Mouse (Mus musculus): ENCODE results near the gene Sgf29. TPM values are rescaled to one million over a fixed set of nuclear protein-coding genes. Genes with fewer than 3 reads are reported as not detected.
A peak's percentile ranks its signal among the peaks of the same experiment; 100 is the strongest.

Gene Sgf29
- total RNA-seq, 2 experiments from 2014 or later: 40.1 to 74.6 TPM

DNA sequence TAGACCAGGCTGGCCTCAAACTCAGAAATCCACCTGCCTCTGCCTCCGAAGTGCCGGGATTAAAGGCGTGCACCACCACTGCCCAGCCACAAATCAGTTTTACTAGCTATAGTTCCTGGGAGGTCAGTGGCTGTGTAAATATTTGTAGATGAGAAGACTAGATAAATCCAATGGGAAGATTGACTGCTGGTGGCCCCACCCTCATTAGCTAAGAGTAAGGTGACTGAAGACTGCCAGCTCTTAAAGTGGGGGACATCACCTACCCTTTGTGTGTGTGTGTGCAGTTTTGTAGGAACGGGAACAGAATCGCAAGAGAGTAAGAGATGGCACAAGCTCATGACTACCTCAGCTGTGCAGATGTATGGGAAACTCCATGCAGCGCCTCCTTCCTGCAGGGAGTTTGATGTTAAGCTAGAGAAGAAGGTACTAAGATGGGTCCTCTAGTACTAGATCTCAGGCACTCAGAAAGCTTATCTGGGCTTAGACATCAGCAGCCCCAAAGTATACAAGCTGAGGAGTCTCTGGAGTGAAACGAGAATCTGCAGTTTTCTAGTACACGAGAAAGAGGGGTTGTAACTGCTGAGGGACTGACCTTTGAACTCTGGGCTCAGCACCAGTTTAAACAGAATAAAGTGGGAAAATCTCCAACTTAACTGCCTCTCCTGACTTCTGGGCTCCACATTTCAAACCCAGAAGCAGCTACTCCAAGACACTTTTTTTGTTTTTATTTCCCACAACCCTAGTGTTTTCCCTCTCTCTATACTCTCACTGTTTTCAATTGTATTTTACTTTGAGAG is 29.6 kb downstream of the Sgf29 start:
- no peak for ATAC-seq (replicated peaks; ENCODE audit: poor library complexity)

GRCm38 (mm10) chr7:126679683-126680082 is 30.6 kb downstream of the Sgf29 start:
- no peak for ATAC-seq (replicated peaks; ENCODE audit: poor library complexity)

GRCm38 (mm10) chr7:126681221-126681620 is 32.1 kb downstream of the Sgf29 start:
- no peak for ATAC-seq (replicated peaks; ENCODE audit: poor library complexity)

- peak; percentile 29; the same call in 1 of the 2 replicates for ATAC-seq (replicated peaks; ENCODE audit: poor library complexity)
Observed at GRCm38 (mm10) chr7:126688156-126688555, 39.0 kb downstream of the Sgf29 start.

GRCm38 (mm10) chr7:126689021-126689420 is 39.9 kb downstream of the Sgf29 start:
- ATAC-seq (replicated peaks; ENCODE audit: poor library complexity): no peak

DNA sequence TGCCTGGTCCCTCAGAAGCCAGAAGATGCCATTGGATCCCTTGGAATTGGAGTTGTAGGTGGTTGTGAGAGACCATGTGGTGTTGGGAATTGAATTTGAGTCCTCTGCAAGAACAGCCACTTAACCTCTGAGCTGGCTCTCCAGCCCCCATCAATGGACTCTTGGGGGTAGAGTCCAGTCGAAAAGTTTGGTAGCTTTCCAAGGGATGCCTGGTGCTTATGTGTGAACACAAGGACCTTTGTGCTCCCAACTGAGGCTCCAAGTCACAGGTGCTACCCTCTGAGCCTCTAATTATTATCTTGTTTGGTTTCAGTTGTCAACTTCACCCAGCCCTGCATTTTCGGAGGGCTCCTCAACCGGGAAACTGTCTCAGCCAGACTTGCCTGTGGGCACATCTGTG is 41.6 kb downstream of the Sgf29 start:
- no peak for ATAC-seq (replicated peaks; ENCODE audit: poor library complexity)

- ATAC-seq (replicated peaks; ENCODE audit: poor library complexity): no peak
Observed at GRCm38 (mm10) chr7:126691676-126692075, 42.6 kb downstream of the Sgf29 start.

- ATAC-seq (replicated peaks; ENCODE audit: poor library complexity): no peak
Observed at GRCm38 (mm10) chr7:126692426-126692825, 43.3 kb downstream of the Sgf29 start.

DNA sequence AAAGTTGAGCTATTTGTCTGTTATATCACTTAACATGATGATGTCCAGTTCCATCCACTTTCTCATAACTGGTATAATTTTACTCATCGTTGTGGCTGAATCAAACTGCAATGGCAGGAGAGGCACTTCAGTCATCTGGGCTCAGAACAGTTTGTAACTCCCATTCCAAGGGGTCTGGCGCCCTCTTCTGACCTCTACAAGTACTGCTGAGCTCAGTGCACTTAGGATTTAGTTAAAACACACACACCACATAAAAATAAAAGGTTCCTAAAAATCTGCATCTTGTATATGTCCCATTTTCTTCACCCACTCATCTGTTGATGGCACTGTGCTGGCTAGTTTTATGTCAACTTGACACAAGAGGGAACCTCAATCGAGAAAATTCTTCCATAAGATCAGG is 44.1 kb downstream of the Sgf29 start:
- ATAC-seq (replicated peaks; ENCODE audit: poor library complexity): peak; percentile 60

DNA sequence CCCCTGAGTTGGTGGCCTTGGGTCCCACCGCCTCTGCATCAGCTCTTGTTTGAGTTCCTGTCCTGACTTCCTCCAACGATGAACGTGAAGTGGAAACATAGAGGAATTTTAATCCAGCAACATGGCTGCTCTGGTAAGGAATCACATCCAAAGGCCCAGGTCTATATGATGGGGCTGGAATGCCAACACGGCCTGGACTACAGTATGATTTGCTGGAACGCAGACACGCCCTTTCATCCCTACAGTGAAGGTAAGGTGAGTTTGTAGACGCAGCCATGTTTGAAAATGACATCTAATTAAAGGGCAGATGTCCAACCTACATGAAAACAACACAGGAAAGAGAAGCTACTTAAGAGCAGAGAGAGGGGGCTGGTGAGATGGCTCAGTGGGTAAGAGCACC is 44.7 kb downstream of the Sgf29 start:
- ATAC-seq (replicated peaks; ENCODE audit: poor library complexity): no peak

GRCm38 (mm10) chr7:126694441-126695051 is 45.4 kb downstream of the Sgf29 start:
- no peak for ATAC-seq (replicated peaks; ENCODE audit: poor library complexity)

- peak; percentile 64 for ATAC-seq (replicated peaks; ENCODE audit: poor library complexity)
Observed at GRCm38 (mm10) chr7:126695210-126695611, 46.1 kb downstream of the Sgf29 start, which contains the start of gene Bola2. Gene Bola2 (plus strand): TSS chr7:126695401.

DNA sequence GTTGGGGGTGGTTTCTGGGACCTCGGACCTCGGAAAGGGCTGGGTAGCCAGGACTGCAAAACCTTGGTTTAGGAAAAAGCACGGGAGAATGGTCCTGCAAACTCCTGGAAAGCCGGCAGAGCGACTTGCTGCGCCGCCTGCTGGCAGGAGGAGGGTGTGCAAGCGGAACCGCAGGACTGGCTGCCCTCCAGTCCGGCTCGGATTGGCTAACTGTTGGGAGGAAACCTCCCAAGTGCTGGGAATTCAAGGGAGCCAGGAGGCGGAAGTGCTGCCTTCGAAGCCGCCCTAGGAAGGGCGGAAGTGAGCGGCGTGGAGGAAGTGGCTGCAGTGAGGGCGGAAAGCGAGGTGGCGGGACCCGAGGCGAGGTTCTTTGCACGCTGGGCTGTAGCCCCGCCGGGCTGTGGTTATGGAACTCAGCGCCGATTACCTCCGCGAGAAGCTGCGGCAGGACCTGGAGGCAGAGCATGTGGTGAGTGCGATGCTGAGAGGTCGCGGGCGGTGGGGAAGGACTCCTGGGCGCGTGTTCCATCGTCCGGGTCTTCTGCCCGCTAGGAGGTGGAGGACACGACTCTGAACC is 46.6 kb downstream of the Sgf29 start, which contains the start of gene Slx1b:
Slx1b (minus strand) TSS at position 154 of the 577 bp plus-strand sequence.
- ATAC-seq (replicated peaks; ENCODE audit: poor library complexity): peak; percentile 86

DNA sequence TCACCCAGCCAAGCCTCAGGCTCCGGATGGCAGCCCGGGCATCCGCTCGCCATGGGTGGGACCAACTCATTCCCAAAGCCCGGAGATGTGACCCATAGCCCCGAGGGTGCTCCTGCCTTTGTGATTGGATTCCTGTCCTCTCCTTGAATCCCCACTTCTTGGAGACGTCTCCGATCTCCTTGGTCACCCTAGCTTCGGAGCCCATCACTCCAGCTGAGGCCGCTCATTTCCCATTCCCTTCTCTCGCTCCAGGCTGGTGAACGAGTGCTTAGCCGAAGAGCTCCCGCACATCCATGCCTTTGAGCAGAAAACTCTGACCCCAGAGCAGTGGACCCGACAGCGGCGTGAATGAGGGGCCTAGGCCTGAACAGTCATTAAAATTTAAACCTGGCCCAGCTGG is 47.2 kb downstream of the Sgf29 start:
- no peak for ATAC-seq (replicated peaks; ENCODE audit: poor library complexity)

GRCm38 (mm10) chr7:126696886-126697285 is 47.8 kb downstream of the Sgf29 start:
- no peak for ATAC-seq (replicated peaks; ENCODE audit: poor library complexity)

- ATAC-seq (replicated peaks; ENCODE audit: poor library complexity): no peak
Observed at GRCm38 (mm10) chr7:126697838-126698237, 48.7 kb downstream of the Sgf29 start.

DNA sequence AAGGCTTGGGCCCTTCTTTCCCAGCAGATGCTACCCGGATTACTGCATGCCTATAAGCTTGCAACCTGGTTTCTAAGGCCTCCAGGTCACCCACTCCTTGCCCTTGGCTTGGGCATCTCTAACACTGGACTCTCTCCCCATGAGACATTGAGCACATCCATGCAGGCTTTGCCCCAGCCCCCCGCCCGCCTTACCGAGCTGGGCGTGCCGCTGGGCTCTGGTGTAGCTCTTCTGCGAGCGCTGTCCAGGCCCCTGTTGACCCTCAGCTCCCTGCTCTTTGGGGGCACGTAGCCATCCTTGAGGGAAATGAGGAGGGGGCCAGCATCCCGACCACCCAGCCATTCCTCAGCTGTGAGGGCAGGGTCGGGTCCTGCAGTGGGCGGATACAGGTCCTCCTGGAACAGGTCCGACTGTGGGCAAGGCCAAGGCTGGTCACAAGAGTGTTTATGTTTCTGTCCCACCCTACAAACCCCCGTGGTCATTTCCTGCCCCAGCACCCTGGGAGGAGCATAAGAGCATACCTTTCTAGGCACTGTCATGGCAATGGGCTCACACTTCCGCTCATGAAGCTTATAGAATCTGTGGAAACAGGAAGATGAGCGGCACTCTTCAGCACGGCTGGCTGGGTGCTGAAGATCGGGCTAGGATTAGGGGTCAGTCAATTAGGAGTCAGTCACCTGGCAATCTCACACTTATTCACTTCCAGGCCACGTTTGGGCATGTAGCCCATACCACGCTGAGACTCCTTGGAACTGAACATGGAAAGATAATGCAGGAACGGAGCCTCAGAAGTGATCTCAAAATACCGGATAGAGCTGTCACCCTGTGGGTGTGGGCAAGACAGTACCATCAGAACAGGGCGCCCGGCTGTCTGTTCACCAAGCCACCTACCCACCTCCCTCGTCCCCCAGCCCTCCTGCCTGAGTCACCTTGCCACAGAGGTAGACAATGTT is 51.2 kb downstream of the Sgf29 start:
- no peak for ATAC-seq (replicated peaks; ENCODE audit: poor library complexity)

GRCm38 (mm10) chr7:126701070-126701469 is 52.0 kb downstream of the Sgf29 start:
- peak; percentile 73 for ATAC-seq (replicated peaks; ENCODE audit: poor library complexity)

GRCm38 (mm10) chr7:126701559-126702357 is 52.6 kb downstream of the Sgf29 start:
- no peak for ATAC-seq (replicated peaks; ENCODE audit: poor library complexity)

GRCm38 (mm10) chr7:126702358-126702757 is 53.2 kb downstream of the Sgf29 start:
- ATAC-seq (replicated peaks; ENCODE audit: poor library complexity): peak; percentile 37
